Mouse (Mus musculus) spleen, adult 2 months (tissue): ENCODE results near the gene Dcaf5. TPM values are rescaled to one million over a fixed set of nuclear protein-coding genes. Genes with fewer than 3 reads are reported as not detected.
A peak's percentile ranks its signal among the peaks of the same experiment; 100 is the strongest.

Source experiments
- DNase-seq, 2 experiments: peaks; one replicate each; pipeline versions ENCODE4 v3.0.0 to v3.0.0-alpha.2; 2012 to 2021; ENCODE audit warnings: low spot score in 2 of 2, low read depth in 1 of 2
- H3K27ac ChIP-seq: fragments of 200-500 bp; 2 replicates; pipeline ENCODE4 v1.5.1; 2012; ENCODE audit warnings: low read length, inconsistent platforms; ENCODE audit not compliant: insufficient read depth
- H3K27me3 ChIP-seq: fragments of 200-500 bp; 2 replicates; pipeline ENCODE4 v1.6.1; 2012; ENCODE audit warnings: mild to moderate bottlenecking, moderate library complexity, low read length, inconsistent platforms; ENCODE audit not compliant: control insufficient read depth, insufficient read depth
- H3K36me3 ChIP-seq: fragments of 200-500 bp; 2 replicates; pipeline ENCODE4 v1.6.1; 2012; ENCODE audit warnings: mild to moderate bottlenecking, low read length, inconsistent platforms; ENCODE audit not compliant: control insufficient read depth, insufficient read depth
- H3K4me1 ChIP-seq: fragments of 200-500 bp; 2 replicates; pipeline ENCODE4 v1.6.1; 2011; ENCODE audit warnings: inconsistent platforms; ENCODE audit not compliant: control insufficient read depth, insufficient read depth, insufficient read length
- H3K4me3 ChIP-seq: fragments of 200-500 bp; 2 replicates; pipeline ENCODE4 v1.5.1; 2011; ENCODE audit warnings: mild to moderate bottlenecking, inconsistent platforms; ENCODE audit not compliant: insufficient read depth, insufficient read length; ENCODE audit errors: extremely low read depth
- CTCF ChIP-seq: fragments of 200-500 bp; IDR thresholded peaks from 2 replicates; pipeline ENCODE4 v1.5.1; 2011; ENCODE audit warnings: mild to moderate bottlenecking, inconsistent platforms; ENCODE audit not compliant: insufficient read depth, insufficient read length, insufficient replicate concordance; ENCODE audit errors: extremely low read depth
- POLR2A ChIP-seq: fragments of 200-500 bp; IDR thresholded peaks from 2 replicates; pipeline ENCODE4 v1.6.1; 2011; ENCODE audit warnings: low read depth, low read length, inconsistent platforms
- WGBS: fragments of 180-500 bp; shearing (Covaris S2); methylation state at CpG from one replicate; pipeline ENCODE4 v1.1.7; 2018; 5-methylcytosine and 5-hydroxymethylcytosine counted together
- polyA plus RNA-seq: library from polyadenylated mRNA; depleted of rRNA; stranded (reverse); fragments of >200 nt; gene quantifications from 2 replicates; pipeline ENCODE4 v1.2.3, GENCODE M21; 2012

Gene Dcaf5
- polyA plus RNA-seq, 1 experiment, result 14.6 TPM

- Histone ChIP-seq H3K36me3 (no peaks in the 10 kb centered on the region), H3K4me3 (no peak overlapping the region), H3K4me1 (peaks cover 19% of the 10 kb centered on the region; the same call in 1 of the 2 replicates), H3K27me3 (no peaks in the 10 kb centered on the region), H3K27ac (no peak overlapping the region)
- DNase-seq, result no peak
- 75% methylated on average over 2 of the region's 2 CpGs for WGBS
- no peak for TF ChIP-seq POLR2A
- no peak for TF ChIP-seq CTCF
Measured at GRCm38 (mm10) chr12:80329641-80330040, 106.8 kb downstream of the Dcaf5 start.

GRCm38 (mm10) chr12:80326047-80326446 is 110.4 kb downstream of the Dcaf5 start:
- peak in 1 of 2 experiments; percentile 13 for DNase-seq
- TF ChIP-seq CTCF, result no peak
- TF ChIP-seq POLR2A, result no peak
- Histone ChIP-seq H3K4me3 (no peak overlapping the region), H3K36me3 (no peaks in the 10 kb centered on the region), H3K27me3 (no peaks in the 10 kb centered on the region), H3K27ac (peak overlapping the region; percentile 29), H3K4me1 (peaks cover 10% of the 10 kb centered on the region; the same call in 1 of the 2 replicates)

- Histone ChIP-seq H3K4me3 (no peak overlapping the region), H3K4me1 (peaks cover 10% of the 10 kb centered on the region; the same call in 1 of the 2 replicates), H3K27ac (no peak overlapping the region), H3K27me3 (no peaks in the 10 kb centered on the region), H3K36me3 (no peaks in the 10 kb centered on the region)
- DNase-seq, result no peak
- TF ChIP-seq CTCF, result no peak
- TF ChIP-seq POLR2A, result no peak
- 83% methylated on average over 1 of the region's 1 CpGs for WGBS
Measured at GRCm38 (mm10) chr12:80324785-80325131, 111.6 kb downstream of the Dcaf5 start.

DNA sequence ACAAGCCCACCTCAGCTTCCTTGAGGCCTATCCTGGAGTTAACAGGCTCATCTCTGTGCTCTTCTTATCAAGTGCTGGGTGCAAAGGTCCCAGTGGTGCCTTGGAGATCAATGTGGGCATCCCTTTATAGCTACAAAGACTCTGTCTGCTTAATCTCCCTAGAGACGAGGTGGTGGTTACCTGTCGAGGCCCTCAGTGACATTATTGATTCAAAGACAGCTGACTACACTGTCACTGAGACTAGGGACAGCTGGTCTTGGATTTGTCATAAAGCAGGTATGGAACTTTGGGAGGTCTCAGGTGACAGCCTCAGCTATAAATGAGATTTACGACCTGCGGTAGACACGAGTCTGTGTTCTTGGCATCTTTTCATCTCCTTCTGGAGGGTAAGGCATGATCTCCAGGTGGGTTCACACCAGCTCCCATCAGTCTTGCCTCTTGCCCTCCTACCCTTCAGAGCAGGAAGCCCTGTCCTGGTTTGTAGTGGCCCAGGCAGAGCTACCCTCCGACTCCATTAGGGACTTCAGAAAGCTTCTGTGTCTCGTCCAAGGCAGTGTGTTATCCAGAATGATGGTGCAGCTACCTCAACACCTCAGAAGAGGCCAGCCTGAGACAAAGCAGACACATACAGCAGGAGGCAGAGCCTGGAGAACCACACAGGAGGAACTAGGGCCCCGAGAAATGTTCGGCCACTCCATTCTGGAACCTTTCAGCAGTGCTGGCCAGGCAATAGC is 112.2 kb downstream of the Dcaf5 start:
- no peak for DNase-seq
- Histone ChIP-seq H3K4me3 (no peak overlapping the region), H3K27ac (no peak overlapping the region), H3K4me1 (peaks cover 10% of the 10 kb centered on the region; the same call in 1 of the 2 replicates), H3K27me3 (no peaks in the 10 kb centered on the region), H3K36me3 (no peaks in the 10 kb centered on the region)
- 80% methylated on average over 9 of the region's 9 CpGs for WGBS
- TF ChIP-seq CTCF (no peak), POLR2A (no peak)

DNA sequence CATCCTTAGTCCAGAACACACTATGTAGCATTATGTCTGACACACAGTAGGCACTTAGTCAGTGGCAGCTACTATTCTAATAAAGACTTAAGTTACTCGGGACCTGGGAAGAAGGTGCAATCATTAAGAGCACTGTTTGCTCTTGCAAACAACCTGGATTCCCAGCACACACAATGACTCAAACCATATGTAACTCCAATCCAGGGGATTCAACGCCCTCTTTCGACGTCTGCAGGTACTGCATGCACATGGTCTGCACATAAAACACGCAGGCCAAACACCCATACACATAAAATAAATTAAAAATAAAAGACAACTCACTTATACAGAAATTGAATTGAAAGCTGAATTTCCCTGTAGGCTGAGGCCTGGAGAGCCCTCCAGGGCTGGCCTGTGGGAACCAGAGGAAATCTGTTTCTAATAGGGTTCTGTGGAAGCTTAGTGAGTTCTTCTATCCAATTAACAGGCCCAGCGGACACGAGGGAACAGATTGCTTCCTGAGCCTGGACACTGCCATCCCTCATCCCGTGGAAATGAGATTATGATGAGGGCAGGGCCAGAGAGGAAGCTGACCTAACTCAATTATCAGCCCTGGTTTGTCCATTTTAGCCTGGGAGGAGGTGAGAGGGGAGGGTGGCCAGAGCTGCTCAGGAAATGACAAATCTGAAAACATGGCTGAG is 112.9 kb downstream of the Dcaf5 start:
- Histone ChIP-seq H3K27me3 (no peaks in the 10 kb centered on the region), H3K36me3 (no peaks in the 10 kb centered on the region), H3K4me1 (peaks cover 10% of the 10 kb centered on the region; the same call in 1 of the 2 replicates), H3K4me3 (no peak overlapping the region), H3K27ac (no peak overlapping the region)
- 80% methylated on average over 8 of the region's 8 CpGs for WGBS
- no peak for DNase-seq
- TF ChIP-seq CTCF (no peak), POLR2A (no peak)

- Histone ChIP-seq H3K27me3 (no peaks in the 10 kb centered on the region), H3K36me3 (no peaks in the 10 kb centered on the region), H3K4me3 (no peak overlapping the region), H3K4me1 (peaks cover 10% of the 10 kb centered on the region; the same call in 1 of the 2 replicates), H3K27ac (no peak overlapping the region)
- DNase-seq, result no peak
- WGBS, result 84% methylated on average over 6 of the region's 6 CpGs
- TF ChIP-seq POLR2A (no peak), CTCF (no peak)
Measured at GRCm38 (mm10) chr12:80322494-80322893, 113.9 kb downstream of the Dcaf5 start.

GRCm38 (mm10) chr12:80319062-80319461 is 117.3 kb downstream of the Dcaf5 start:
- no peaks in the 10 kb centered on the region for H3K4me1 ChIP-seq
- no peak for TF ChIP-seq CTCF
- no peak for TF ChIP-seq POLR2A
- no peak overlapping the region for H3K4me3 ChIP-seq
- H3K27ac ChIP-seq, result no peak overlapping the region
- H3K27me3 ChIP-seq, result no peaks in the 10 kb centered on the region
- no peak for DNase-seq
- no peaks in the 10 kb centered on the region for H3K36me3 ChIP-seq
- 67% methylated on average over 2 of the region's 2 CpGs for WGBS
